Mouse (Mus musculus): ENCODE results near the gene Gli3. TPM values are rescaled to one million over a fixed set of nuclear protein-coding genes. Genes with fewer than 3 reads are reported as not detected.

Gene Gli3
- polyA plus RNA-seq, 1 experiment: 6.9 TPM

DNA sequence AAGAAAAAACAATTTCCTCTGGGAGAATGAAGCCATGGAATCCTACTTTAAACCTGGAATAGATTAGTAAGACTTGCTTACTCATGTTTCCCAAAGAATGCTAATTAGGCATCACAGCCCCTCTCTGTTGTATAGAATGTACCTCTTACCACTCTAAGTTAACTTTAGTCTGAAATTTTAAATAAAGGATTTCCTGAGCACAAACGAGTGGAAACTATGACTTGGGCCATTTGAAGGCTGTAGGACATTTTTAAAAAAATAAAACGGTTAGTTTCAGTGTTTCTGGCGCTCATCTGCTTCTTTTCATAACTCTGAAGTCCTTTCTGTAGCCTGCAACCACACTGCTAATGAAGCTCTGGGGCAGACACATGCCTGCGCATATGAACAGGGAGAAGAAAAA is 83.2 kb downstream of the Gli3 start:
- H3K4me3 ChIP-seq (ENCODE audit: insufficient read depth, poor library complexity, severe bottlenecking): no peak overlapping the region
- peaks cover 19% of the 10 kb centered on the region for H3K36me3 ChIP-seq (ENCODE audit: control insufficient read depth, insufficient read depth)
- H3K79me2 ChIP-seq (ENCODE audit: control insufficient read depth, insufficient read depth): peaks cover 74% of the 10 kb centered on the region
- H3K79me3 ChIP-seq (ENCODE audit: low read depth): peaks cover 25% of the 10 kb centered on the region
- no peak overlapping the region for H3ac ChIP-seq (ENCODE audit: control insufficient read depth, insufficient read length, low read depth)
- H3K27me3 ChIP-seq (ENCODE audit: control insufficient read depth, insufficient read depth, insufficient read length): no peaks in the 10 kb centered on the region
- TF ChIP-seq MAX (IDR thresholded peaks at IDR 0.05) (no peak), MYOG (IDR thresholded peaks at IDR 0.05; ENCODE audit: control insufficient read depth, extremely low read depth, insufficient read length) (no peak), USF1 (IDR thresholded peaks at IDR 0.05; ENCODE audit: low read depth) (no peak), CTCF (IDR thresholded peaks at IDR 0.05; ENCODE audit: control insufficient read depth, insufficient read depth, insufficient read length) (no peak), MYOD1 (IDR thresholded peaks at IDR 0.05; ENCODE audit: control insufficient read depth, insufficient read length, low read depth) (no peak), FOSL1 (IDR thresholded peaks at IDR 0.05; ENCODE audit: insufficient read depth, low read length, poor library complexity, severe bottlenecking) (no peak), CEBPB (IDR thresholded peaks at IDR 0.05; ENCODE audit: low read depth) (no peak)

DNA sequence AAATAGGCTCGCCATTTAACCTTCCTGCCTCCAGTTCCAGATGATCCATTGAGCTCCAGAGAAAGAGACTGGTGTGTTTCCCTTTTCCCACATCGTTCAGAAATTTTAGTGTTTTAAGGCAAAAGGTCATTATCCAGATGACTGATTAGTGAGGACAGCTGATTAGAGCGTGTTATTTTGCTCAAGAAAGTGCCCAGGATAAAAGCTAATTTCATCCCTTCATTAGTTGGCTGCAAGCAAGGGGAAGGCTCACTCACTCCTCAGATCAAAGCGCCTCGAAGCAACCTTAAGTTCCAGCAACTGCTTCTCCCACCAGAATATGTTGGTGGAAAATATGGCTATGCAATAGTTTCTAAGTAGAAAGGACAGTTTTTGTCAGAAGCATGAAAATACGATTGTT is 86.4 kb downstream of the Gli3 start:
- TF ChIP-seq FOSL1 (IDR thresholded peaks at IDR 0.05; ENCODE audit: insufficient read depth, low read length, poor library complexity, severe bottlenecking) (no peak), USF1 (IDR thresholded peaks at IDR 0.05; ENCODE audit: low read depth) (no peak), CEBPB (IDR thresholded peaks at IDR 0.05; ENCODE audit: low read depth) (no peak), MAX (IDR thresholded peaks at IDR 0.05) (no peak), MYOG (IDR thresholded peaks at IDR 0.05; ENCODE audit: control insufficient read depth, extremely low read depth, insufficient read length) (no peak), CTCF (IDR thresholded peaks at IDR 0.05; ENCODE audit: control insufficient read depth, insufficient read depth, insufficient read length) (no peak), MYOD1 (IDR thresholded peaks at IDR 0.05; ENCODE audit: control insufficient read depth, insufficient read length, low read depth) (no peak)
- H3K36me3 ChIP-seq (ENCODE audit: control insufficient read depth, insufficient read depth): peaks cover 18% of the 10 kb centered on the region
- peaks cover 25% of the 10 kb centered on the region for H3K79me3 ChIP-seq (ENCODE audit: low read depth)
- H3K4me3 ChIP-seq (ENCODE audit: insufficient read depth, poor library complexity, severe bottlenecking): no peak overlapping the region
- peaks cover 69% of the 10 kb centered on the region for H3K79me2 ChIP-seq (ENCODE audit: control insufficient read depth, insufficient read depth)
- H3K27me3 ChIP-seq (ENCODE audit: control insufficient read depth, insufficient read depth, insufficient read length): no peaks in the 10 kb centered on the region
- H3ac ChIP-seq (ENCODE audit: control insufficient read depth, insufficient read length, low read depth): no peak overlapping the region

GRCm38 (mm10) chr13:15550027-15550602 is 87.1 kb downstream of the Gli3 start:
- peaks cover 63% of the 10 kb centered on the region for H3K79me2 ChIP-seq (ENCODE audit: control insufficient read depth, insufficient read depth)
- H3K27me3 ChIP-seq (ENCODE audit: control insufficient read depth, insufficient read depth, insufficient read length): no peaks in the 10 kb centered on the region
- H3ac ChIP-seq (ENCODE audit: control insufficient read depth, insufficient read length, low read depth): no peak overlapping the region
- TF ChIP-seq FOSL1 (IDR thresholded peaks at IDR 0.05; ENCODE audit: insufficient read depth, low read length, poor library complexity, severe bottlenecking) (no peak), MAX (IDR thresholded peaks at IDR 0.05) (no peak), MYOD1 (IDR thresholded peaks at IDR 0.05; ENCODE audit: control insufficient read depth, insufficient read length, low read depth) (no peak), MYOG (IDR thresholded peaks at IDR 0.05; ENCODE audit: control insufficient read depth, extremely low read depth, insufficient read length) (no peak), CTCF (IDR thresholded peaks at IDR 0.05; ENCODE audit: control insufficient read depth, insufficient read depth, insufficient read length) (no peak), USF1 (IDR thresholded peaks at IDR 0.05; ENCODE audit: low read depth) (no peak)
- H3K79me3 ChIP-seq (ENCODE audit: low read depth): peaks cover 23% of the 10 kb centered on the region
- peaks cover 18% of the 10 kb centered on the region for H3K36me3 ChIP-seq (ENCODE audit: control insufficient read depth, insufficient read depth)
- no peak overlapping the region for H3K4me3 ChIP-seq (ENCODE audit: insufficient read depth, poor library complexity, severe bottlenecking)

GRCm38 (mm10) chr13:15550731-15551130 is 87.7 kb downstream of the Gli3 start:
- Histone ChIP-seq H3K27me3 (ENCODE audit: control insufficient read depth, insufficient read depth, insufficient read length) (no peaks in the 10 kb centered on the region), H3K36me3 (ENCODE audit: control insufficient read depth, insufficient read depth) (peaks cover 18% of the 10 kb centered on the region), H3ac (ENCODE audit: control insufficient read depth, insufficient read length, low read depth) (no peak overlapping the region), H3K4me3 (ENCODE audit: insufficient read depth, poor library complexity, severe bottlenecking) (no peak overlapping the region), H3K79me2 (ENCODE audit: control insufficient read depth, insufficient read depth) (peaks cover 61% of the 10 kb centered on the region), H3K79me3 (ENCODE audit: low read depth) (peaks cover 18% of the 10 kb centered on the region)
- TF ChIP-seq CEBPB (IDR thresholded peaks at IDR 0.05; ENCODE audit: low read depth): no peak
- no peak for TF ChIP-seq USF1 (IDR thresholded peaks at IDR 0.05; ENCODE audit: low read depth)
- TF ChIP-seq MYOG (IDR thresholded peaks at IDR 0.05; ENCODE audit: control insufficient read depth, extremely low read depth, insufficient read length): no peak
- no peak for TF ChIP-seq MAX (IDR thresholded peaks at IDR 0.05)
- TF ChIP-seq CTCF (IDR thresholded peaks at IDR 0.05; ENCODE audit: control insufficient read depth, insufficient read depth, insufficient read length): no peak
- no peak for TF ChIP-seq FOSL1 (IDR thresholded peaks at IDR 0.05; ENCODE audit: insufficient read depth, low read length, poor library complexity, severe bottlenecking)
- TF ChIP-seq MYOD1 (IDR thresholded peaks at IDR 0.05; ENCODE audit: control insufficient read depth, insufficient read length, low read depth): no peak

DNA sequence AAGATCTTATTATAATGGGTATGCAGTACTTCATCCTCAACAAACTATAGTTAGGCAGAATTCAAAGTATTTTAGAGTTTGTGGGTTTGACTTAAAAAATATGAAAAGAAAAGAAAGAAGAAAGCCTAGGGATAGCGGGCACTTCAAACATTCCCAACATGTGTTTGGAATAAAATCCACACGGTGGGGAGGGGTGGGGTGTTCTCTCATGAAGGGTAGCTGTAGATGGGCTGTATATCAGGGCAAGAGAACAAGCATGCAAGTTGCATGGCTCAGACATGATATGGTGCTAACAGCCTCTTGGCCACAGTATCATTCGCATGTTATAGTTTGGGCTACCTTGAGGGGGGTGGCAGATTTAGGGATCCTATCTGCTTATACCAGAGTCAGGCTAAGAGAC is 89.0 kb downstream of the Gli3 start:
- no peak for TF ChIP-seq USF1 (IDR thresholded peaks at IDR 0.05; ENCODE audit: low read depth)
- no peak for TF ChIP-seq FOSL1 (IDR thresholded peaks at IDR 0.05; ENCODE audit: insufficient read depth, low read length, poor library complexity, severe bottlenecking)
- TF ChIP-seq CTCF (IDR thresholded peaks at IDR 0.05; ENCODE audit: control insufficient read depth, insufficient read depth, insufficient read length): no peak
- TF ChIP-seq MYOD1 (IDR thresholded peaks at IDR 0.05; ENCODE audit: control insufficient read depth, insufficient read length, low read depth): no peak
- no peak for TF ChIP-seq MYOG (IDR thresholded peaks at IDR 0.05; ENCODE audit: control insufficient read depth, extremely low read depth, insufficient read length)
- Histone ChIP-seq H3ac (ENCODE audit: control insufficient read depth, insufficient read length, low read depth) (no peak overlapping the region), H3K4me3 (ENCODE audit: insufficient read depth, poor library complexity, severe bottlenecking) (no peak overlapping the region), H3K27me3 (ENCODE audit: control insufficient read depth, insufficient read depth, insufficient read length) (no peaks in the 10 kb centered on the region), H3K79me2 (ENCODE audit: control insufficient read depth, insufficient read depth) (peaks cover 64% of the 10 kb centered on the region), H3K79me3 (ENCODE audit: low read depth) (peaks cover 28% of the 10 kb centered on the region), H3K36me3 (ENCODE audit: control insufficient read depth, insufficient read depth) (peaks cover 18% of the 10 kb centered on the region)
